Mouse (Mus musculus) heart, adult 11 months (tissue): ENCODE measurements at regions not wholly inside any gene's neighbourhood (a gene's known extent, or its start where the extent isn't known, plus 50 kb on each side); places are given as distances from the start of the nearest gene placed in this dataset.

Source experiments
- DNase-seq: peaks from one replicate; pipeline ENCODE4 v3.0.0; 2022

DNA sequence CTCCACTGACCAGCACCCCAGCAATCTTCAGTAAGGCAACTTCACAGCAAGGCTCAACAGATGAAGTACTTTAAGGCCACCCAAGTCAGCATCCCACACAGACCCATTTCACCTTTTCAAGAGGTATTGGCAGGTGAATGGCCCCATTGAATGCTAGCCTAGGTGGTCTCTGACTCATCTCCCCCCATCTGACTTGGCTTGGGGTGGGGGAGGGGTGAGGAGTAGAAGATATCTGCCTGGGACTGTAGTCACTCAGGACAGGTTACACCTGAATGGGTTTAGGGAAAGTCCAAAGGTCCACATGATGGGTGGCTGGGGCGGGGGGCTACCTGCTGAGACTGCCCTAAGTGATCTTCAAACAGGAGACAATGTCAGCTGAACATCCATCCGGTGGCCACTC is 104.0 kb upstream of the Tle3 start:
- DNase-seq, result no peak

DNA sequence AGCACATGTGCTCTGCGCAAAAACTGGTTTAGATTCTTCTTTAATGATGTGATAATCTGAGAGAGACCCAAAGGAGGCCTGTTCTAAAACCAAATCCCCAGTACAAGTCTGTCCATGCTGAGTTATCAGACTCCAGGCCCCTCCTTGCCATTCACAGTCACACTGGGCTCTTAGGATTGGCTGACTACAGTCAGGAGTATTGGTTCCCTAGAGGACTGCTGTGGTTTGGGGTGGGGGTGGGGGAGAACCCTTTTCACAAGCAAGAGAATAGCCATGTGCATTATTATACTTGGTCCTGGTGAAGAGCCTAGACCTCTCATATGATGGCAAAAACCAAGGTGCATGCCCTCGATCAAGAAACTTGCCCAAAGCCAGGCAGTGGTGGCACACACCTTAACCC is 103.5 kb upstream of the Tle3 start:
- no peak for DNase-seq

DNA sequence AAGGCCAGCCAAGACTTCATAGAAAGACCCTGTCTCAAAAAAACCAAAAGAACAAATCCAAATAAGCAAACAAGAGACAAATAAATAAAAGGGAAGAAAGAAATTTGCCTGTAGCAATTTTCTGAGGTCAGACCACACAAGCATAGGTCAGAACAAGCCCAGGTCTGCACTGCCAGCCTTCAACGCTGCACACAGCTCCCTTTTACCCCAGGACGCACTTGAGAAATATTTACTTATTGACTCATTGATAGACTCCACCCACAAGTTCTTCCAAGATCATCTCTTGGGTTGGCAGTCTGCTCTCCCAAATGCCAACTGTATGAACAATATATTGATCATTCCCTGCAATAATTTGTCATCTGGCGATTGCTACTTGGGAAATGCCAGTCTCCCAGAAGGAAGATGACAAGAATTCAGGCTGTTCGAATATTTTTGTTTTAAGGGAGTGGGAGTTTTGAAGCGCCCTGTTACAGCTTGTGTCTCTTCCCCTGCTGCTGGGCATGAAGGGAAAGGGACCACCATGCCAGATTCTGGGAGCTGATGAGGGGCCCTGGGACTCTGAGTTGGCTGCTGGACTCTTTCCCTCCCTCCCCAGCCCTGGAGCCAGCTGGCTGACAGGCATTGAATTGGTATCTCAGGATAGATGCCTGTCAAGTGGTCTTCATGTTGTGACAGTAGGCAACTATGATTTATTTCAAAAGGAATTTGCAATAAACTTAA is 102.9 kb upstream of the Tle3 start:
- no peak for DNase-seq

DNA sequence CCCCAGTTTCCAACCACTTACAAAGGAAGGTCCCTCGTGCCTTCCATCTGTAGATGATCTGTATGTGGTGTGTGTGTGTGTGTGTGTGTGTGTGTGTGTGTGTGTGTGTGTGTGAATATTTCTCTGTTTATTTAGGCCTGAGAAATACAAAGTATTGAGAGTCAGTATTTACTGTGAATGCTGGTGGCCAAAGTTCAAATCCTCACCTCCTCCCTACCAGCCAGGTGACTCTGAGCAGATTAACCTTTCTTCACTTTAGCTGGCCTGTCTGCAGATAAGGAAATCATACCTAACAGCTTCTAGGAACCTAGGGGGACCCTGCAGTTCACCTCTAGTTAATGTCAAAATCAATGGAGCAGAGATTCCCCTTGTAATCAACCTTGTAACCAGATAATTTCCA is 100.9 kb upstream of the Tle3 start:
- no peak for DNase-seq

DNA sequence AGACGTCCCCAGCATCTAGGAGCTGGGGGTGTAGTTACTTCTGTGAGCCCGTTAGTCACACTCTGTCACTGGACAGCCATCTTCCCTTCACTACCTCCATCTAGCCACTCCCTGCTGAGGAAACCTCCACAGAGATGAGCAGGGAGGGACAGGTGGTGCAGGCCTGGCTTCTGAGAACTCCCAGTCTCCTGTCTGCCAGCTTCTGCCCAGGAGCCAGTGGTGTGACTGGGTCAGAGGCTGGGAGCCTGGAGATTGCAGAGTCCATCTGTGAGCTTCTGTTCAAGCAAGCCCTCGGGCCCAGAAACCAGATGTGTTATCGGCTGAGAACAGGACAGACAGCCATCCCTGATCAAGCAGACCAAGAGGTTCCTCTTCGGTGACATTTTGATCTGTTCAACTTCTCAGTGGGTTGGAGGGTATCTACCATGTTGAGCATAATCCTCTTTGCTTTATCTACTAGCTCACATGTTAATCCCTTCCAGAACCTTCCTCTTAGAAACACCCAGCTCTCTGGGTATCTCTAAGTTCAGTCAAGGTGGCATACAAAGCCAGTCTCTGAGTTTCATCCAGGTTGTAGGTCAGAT is 100.3 kb upstream of the Tle3 start:
- DNase-seq, result no peak

DNA sequence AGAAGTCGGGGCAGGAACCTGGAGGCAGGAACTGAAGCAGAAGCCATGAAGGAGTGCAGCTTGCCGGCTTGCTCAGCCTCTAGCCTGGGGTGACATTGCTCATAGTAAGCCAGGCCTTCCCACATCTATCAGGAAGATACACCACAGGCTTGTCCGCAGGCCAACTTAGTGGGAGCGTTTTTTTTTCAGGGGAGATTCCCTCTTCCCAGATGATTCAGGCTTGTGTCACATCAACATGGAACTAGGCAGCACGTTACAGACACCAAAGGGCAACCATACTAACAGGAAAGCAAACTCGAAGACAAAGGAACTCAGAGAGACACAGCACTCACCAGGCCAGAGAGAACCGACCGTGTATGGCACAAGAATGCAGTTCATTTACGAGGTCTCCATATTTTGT is 98.1 kb upstream of the Tle3 start:
- DNase-seq, result no peak

DNA sequence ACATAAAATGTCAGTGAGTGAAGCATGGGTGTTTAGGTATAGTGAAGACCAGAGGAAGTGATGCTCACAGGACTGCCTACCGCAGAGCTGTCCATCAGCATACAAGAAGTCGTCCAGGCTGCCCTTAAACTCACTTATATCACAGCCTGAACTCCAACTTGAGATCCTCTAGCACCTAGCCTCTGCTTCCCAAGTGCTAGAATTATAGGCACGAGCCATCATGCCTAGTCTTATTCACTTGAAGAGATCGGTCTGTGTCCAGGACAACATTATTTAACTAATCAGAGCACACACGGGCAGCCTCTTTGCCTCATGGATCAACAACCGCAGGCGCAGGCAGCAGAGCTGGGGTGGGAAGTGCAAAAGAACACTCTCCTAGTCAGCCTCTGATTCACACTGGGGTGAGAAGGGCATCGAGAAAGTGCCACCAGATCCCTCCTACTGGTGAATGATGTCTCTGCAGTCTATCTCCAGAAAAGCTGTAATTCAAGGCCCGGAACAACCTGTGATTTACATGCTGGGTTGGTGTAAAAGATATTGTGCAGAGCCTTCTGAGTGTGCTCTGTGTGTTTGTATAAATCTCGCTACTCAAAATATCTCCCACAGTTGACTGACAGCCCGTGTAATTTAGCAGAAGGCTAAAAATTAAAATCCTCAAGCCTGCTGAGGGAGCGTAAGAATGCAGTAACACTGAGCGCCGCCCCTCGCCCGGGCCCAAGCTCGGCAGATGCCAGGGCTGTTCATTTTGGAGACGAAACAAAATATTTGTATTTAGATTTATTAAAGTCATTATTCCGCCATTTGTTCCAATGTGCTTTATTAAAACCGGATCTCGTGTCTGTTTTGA is 94.6 kb upstream of the Tle3 start:
- DNase-seq, result peak; percentile 91

DNA sequence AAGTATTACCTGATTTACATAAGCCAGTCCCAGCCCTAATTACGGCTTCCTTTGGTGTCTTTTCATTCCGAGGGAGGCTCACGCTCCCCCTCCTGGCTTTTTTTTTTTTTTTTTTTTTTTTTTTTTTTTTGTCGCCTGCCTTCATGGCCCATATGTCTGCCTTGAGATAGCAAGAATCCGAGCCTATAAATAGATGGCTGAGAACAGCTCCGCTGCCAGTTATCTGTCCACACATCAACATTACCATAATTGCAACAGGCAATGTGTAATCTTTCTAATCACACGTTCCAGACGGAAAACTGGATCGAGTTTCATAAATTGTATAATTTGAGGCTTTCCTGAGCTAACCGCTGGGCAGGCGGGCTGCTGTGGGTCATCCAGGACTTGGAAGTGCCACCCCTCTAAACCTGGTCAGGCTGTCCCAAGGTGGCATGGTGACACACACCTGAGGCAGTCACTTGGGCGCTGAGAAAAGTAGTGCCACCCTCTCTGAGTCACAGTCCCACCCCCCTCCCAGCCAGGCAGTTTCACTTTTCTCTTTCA is 93.9 kb upstream of the Tle3 start:
- DNase-seq, result no peak

DNA sequence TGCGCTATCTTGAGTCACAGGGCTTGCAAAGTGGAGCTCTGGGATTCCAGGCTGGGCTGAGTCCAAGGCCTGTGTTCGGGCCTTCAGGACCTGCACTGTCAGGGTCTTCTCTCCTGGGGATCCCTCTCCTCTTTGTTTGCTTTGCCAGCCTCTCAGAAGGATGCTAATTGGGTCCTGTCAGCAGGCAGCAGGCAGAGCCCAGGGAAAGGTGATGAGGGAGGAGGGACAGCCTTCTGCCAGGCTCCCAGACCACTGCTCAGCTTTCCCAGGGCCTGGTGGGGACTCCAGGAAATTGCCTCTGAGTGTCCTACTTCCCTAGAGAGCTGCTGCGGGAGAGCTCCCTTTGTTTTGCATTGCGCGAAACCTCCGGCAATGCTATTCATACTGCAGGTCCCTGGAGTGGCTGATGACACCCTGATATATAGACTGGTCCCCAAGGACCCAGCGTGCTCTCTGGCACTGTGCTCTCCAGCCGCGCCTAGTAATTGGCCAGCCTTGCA is 93.1 kb upstream of the Tle3 start:
- DNase-seq, result peak; percentile 93

DNA sequence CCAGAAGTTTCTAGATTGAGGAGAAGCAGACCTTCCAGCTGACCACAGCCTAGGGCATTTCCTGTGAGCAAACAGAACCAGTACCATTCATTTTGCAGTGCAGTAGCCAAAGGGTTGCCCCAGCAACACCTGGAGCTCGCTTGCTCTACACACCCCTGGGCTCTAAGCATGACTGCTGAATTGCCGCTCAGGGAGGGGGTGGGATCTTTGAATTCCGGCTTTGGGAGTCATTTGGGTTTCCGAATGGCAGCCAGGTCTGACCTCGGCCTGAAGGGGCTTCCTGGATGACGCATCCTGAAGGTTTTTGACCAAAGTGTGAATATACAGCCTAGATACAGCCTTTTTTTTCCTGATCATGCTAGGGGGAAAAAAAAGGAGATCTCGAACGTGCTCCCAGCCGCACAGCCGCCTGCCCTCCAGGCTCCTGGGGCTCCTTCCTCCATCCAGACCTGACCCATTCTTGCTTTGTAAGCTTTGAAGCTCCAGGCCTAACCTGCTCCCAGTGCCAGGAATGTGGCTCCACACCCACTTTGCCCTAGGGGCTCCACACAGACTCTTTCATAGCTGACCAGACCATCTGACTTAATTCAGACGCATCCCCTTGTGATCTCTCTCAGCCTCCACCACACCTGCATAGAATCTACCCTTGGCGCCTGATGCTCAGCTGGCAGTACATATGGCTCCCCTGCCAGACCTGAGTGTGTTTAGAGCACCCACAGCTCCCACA is 91.1 kb upstream of the Tle3 start:
- no peak for DNase-seq

DNA sequence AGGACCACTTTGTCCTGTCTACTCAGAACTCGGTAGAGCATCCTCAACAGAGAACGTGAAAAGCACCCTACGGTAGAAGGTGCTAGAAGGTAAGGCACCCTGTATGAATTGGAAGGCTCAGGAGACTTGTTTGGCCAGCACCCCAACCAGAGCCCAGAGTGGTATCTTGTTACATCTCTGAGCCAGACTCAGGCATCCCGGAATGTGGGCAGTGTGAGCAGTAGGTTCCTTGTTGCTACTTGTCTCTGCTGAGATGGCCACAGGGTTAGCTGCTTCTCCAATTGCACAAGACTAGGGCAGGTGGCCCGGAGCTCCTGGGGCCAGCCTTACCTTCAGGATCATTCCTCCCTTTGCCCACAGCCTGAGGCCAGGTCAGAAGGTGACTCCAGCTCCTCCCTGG is 88.9 kb upstream of the Tle3 start:
- no peak for DNase-seq

DNA sequence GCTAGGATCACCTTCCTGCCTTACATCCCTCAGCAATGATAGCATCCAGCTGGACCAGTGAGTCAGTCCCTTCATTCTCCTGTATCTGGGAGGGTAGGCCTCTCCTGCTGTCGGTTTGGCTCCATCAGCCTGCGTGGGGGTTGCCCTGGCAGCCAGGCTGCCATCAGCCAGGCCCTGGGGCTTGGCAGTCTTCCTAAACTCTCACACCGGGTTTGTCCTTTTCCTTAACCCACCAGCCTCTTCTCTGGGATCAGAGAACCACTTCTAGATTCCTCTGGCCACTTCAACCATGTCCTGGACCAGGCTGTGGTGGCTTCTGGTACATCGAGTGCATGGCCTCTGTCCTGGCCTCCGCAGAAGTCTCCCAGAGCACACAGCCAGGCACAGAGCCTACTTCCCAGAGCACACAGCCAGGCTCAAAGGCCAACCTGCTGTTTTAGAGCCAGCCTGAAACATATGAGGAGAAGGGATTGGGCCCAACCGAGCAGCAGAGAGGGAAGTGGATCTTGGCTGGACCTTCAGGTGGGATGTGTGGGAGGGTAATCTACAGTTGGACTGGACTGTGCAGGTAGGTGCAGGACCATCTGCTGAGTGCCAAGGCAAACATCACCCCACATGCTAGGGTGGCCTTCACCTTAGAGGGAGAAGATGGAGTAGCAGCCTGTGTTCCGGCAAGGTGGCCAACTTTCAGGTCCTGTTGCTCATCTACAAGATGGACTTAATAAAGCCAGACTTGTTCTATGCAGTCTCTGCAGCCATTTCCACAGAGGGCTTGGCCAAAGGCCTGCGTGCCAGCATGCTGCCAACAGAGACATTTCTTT is 87.8 kb upstream of the Tle3 start:
- peak; percentile 94 for DNase-seq

DNA sequence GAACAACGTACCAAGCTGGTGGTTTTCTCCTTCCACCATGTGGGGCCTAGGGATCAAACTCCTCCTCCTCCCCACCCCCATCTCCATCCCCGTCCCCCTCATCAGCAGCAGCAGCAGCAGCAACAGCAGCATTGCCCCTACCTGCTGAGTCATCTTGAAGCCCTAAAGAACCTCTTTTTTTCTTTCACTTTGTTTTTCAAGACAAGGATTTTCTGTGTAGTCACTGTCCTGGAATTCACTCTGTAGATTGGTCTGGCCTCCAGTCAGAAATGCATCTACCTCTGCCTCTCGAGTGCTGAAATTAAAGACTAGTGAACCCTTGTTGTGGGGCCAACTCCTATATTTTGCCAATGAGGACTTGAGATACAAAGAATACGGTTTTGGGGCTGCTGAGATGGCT is 85.6 kb upstream of the Tle3 start:
- DNase-seq, result no peak

DNA sequence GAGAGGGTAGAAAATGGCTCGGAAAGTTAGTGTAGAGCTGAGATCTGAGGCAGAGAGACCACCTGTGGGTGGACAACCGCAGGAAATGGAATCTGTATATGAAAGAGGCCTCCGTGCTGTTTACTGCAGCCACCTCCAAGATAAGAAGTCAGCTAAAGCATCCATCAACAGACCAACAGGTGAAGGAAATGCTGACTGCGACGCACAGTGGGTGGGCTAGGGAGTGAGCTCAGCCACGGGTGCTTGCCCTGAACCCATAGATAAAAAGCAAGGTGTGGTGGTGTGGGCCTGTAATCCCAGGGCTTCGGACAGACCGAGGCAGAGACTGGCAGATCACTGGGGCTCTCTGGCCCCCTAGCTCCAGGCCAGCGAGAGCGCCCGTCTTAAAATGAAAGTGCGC is 83.0 kb upstream of the Tle3 start:
- no peak for DNase-seq

DNA sequence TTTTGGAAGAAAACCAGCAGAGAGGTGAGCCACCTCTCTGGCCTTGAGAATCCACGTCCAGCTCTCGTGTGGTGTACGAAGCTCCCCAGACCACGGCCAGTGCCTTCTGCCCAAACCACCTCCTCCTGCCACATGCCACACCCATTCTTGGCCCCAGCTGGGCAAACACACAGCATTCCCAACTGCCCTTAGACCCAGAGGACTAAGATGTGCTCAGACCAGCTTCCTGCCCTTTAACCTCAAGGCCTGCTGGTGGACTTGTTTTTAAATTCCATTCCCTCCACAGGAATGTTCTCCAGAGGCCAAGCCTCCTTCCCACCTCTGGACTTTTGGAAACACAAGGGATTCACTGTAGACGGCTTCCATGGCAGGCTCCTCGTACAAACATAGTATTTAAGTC is 82.5 kb upstream of the Tle3 start:
- DNase-seq, result peak; percentile 96

DNA sequence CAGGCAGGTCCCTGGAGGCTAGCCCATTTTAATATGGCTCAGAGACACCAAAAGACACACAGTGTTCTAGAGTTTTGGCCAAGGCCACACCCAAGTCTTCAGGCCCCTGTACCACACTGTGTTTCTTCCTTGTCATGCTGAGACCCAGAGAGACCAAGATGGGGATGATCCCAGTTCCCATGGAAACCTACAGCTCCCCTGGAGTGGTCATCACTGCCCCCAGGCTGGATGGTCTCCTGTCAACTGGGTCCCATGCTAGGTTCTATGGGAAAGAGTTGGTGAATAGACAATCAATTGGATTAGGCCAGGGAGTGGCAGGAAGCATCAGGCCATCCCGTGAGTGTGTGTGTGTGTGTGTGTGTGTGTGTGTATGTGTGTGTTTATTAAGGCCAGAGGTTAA is 80.5 kb upstream of the Tle3 start:
- no peak for DNase-seq

DNA sequence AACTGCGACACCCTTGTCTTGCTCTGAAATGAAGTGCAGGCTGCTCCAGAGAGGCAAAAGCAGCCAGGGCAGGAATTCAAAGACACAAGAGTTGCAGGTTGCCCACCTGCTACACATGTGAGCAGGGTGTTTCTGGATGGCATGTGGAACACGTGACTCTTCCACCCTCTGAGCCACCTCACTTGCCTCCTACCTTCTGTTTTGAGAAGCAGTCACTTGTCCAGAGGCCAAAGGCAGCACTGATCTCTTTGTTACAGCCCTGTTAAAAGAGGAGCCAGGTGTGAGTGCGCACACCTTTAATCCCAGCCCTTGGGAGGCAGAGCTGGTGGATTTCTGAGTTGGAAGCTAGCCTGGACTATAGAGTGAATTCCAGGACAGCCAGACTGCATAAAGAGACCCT is 79.7 kb upstream of the Tle3 start:
- no peak for DNase-seq

DNA sequence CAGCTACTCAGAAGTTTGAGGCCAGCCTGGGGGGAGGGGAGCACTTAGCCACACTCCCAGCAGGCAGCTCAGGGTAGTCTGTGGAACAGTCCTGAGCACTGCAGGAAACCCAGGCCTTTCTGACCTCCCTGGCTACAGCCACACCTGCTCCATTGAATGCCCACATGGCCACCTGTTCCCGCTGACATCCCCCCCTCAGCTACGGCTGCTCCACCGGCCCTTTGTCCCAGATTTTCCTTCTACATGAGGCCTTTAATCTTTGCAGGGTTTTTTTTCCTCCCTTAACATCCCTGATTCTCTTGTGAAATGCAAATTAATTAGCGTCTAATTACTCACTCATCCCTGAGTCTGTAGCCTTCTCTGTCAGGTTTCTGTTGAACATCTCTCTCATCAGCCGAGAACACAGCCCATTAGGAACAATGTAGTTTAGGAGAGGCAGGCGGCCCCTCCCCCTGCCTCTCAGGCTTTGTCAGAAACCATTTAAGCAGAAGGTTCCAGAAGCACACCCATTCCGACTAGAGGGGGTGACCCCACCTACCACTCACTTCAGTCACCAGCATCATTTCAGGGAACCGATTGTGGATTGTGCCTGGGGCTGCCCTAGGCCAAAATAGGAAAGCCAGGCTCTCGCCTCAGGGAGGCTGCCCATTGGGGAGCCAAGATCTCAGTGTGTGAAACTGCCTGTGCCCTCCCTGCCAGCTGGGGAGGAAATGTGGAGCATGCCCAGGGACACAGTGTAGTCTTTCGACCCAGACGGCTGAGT is 78.8 kb upstream of the Tle3 start:
- no peak for DNase-seq

DNA sequence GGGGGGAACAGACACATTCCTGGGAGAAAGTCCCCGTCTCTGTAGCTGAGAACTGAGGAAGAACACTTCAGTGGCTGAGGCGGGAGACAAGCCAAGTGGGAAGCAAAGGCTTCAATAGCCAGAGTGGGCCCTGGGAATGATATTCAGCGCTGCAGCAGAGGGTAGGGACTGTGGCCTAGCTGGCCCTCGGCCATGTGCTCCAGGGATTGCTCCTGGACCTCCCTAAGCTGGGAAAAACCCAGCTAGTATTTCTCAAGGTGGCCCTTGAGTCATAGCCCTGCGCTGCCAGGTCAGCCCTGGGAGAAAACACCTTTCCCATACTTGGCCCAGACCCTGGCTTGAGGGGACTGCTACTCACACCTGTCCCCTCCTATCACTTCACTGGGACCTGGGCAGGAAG is 77.2 kb upstream of the Tle3 start:
- DNase-seq, result no peak

DNA sequence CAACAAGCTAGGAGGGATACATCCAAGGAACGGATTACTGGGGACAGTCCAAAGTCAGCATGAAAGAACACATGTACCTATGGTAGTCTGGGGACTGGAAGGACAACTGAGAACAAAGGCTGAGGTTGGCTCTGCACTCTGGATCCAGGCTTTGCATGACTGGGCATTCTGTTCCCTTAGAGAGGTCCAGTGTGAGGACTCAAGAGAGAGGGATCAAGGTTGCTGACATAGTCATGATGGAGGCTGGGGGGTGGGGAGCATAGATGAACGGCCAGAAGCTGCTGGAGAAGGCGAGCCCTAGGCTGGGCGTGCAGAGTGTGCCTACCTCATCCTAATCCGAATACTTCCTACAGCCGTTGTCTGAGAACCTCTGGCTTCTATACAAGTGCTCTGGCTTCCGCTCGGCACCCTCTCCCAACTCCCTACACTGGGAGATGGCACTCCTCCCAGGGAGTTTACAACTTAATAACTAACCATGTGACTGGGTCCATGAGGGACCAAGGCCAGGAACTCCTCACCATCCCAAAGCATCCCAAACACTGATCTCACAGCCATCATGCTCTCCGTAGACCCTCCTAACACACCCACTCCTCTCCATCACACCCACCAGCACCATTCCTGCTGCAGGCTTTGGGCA is 75.7 kb upstream of the Tle3 start:
- DNase-seq, result no peak

DNA sequence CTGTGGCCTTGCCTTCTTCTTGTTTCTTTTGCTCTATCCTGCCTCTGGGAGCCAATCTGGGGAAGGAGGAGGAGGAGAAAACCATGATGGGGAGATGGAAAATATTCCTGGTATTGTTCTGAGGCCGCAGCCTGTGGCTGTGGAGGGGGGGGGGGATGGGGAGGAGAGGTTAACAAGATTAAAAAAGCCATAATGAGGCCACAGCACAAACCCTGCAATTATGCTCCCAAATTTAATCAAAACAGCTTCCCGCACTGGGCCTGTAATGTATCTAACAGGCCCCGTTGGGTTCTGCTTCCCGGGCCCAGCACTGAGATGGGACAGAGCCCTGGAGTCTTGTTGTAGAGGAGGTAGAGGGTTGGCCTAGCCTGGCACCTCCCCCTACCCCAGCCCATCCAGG is 74.8 kb upstream of the Tle3 start:
- no peak for DNase-seq
